Mouse (Mus musculus) thymus, postnatal 4 days (tissue): ENCODE measurements around the gene Scml4.

Source experiments
- DNase-seq: peaks from one replicate; pipeline ENCODE4 v3.0.0; 2021

Scml4 gene

GRCm38 (mm10) chr10:42860159-42860911 lies at the start of gene Scml4:
Gene Scml4 (plus strand): TSS chr10:42860370.
- DNase-seq = peak; percentile 71

GRCm38 (mm10) chr10:42825923-42826322 lies 34.2 kb upstream of the Scml4 start:
- no peak for DNase-seq

DNA sequence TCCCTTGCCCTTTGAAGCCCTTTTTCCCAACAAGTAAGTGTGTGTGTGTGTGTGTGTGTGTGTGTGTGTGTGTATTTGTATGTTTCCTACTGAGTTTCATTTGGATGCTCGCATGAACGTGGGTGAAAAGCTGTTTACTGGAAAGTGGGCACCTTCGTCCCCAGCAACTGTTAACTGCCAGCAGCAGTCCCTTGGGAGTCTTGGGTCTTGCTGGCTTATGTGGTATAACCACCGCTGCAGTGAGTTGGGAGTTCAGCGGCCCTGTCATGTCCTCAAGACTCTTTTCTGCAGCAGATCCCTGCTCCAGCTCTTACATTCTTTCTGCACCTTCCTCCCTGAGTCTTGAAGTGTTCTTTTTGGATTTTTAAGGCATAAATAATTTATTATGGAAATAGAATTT lies 33.0 kb upstream of the Scml4 start:
- DNase-seq = no peak

GRCm38 (mm10) chr10:42830007-42830406 lies 30.2 kb upstream of the Scml4 start:
- no peak for DNase-seq

- no peak for DNase-seq
Measured at GRCm38 (mm10) chr10:42830409-42830808, 29.8 kb upstream of the Scml4 start.

DNA sequence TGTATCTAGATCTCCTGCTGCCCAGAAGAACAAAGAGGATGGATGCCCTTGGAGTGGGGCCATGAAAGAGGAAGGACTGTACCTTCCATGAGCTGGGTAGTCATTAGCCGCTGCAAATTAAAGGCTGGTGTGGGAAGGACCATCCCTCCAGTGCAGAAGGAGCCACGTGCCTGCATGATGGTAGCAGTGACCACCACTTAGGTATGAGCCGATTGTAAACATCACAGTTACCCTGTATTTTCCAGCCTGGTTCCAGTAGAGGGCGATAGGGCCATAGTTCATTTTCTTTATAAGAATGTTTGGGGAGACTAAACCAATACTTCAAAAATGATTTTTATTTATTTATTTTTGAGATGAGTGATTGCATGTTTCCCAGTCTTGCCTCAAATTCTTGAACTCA lies 27.5 kb upstream of the Scml4 start:
- DNase-seq = no peak

- no peak for DNase-seq
Measured at GRCm38 (mm10) chr10:42833871-42834727, 26.1 kb upstream of the Scml4 start.

DNA sequence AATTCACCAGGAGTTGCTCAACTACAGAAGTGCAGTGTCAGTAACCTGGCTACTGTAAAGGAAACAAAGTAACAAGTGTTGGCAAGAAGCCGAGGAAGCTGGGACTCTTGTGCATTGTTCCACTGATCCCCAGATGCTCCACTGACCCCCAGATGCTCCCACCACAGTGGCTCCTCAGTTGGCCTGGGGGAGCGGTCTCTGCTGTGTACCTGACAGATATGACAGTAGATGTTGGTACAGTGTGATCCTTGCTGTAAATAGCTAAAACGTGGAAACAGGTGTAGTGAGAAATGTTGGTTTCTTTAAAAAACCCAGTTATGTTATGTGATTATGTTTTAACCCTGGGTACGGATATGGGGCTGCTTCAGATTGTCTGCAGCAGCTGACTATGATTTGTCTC lies 22.1 kb upstream of the Scml4 start:
- DNase-seq = no peak

- no peak for DNase-seq
Measured at GRCm38 (mm10) chr10:42838736-42839135, 21.4 kb upstream of the Scml4 start.

GRCm38 (mm10) chr10:42840036-42840435 lies 20.1 kb upstream of the Scml4 start:
- no peak for DNase-seq

- DNase-seq = peak; percentile 70
Measured at GRCm38 (mm10) chr10:42841531-42842195, 18.5 kb upstream of the Scml4 start.

DNA sequence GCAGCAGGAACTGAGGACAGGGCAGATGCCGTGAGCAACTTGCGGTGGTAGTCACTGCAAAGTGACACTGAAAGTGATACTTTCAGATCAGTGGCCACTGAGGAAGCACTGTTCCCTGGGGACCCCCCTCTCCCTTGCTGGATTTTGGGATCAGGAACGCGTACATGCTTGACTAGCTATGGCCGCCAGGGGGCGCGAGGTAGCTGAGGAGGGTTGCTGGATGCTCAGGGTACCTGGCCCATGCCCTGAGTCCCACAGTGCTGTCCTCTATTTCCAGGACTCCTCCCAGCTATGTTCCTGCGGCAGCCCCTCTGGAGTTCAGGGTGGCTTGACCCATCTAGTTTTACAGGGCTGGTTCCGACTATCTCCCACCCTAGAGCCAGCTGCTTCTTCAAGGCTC lies 17.8 kb upstream of the Scml4 start:
- peak; percentile 90 for DNase-seq

DNA sequence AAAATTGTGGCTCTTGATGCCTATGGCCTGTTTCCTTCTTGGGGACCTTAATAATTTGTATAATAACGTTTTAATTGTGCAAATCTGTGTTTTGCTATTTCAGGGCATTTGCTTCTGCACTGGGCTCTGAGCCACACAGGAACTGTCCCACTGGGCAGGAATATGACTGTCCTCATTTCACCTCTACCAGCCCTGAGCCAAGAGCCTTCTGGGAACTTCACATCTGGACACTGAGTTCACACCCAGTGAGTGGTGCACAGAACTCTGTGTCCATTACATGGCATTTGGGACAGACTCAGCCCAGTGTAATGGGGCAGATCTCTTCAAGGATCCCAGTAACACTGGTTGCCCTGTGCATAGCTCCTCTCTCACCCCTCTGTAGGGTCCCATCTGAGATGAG lies 16.8 kb upstream of the Scml4 start:
- DNase-seq = no peak

DNA sequence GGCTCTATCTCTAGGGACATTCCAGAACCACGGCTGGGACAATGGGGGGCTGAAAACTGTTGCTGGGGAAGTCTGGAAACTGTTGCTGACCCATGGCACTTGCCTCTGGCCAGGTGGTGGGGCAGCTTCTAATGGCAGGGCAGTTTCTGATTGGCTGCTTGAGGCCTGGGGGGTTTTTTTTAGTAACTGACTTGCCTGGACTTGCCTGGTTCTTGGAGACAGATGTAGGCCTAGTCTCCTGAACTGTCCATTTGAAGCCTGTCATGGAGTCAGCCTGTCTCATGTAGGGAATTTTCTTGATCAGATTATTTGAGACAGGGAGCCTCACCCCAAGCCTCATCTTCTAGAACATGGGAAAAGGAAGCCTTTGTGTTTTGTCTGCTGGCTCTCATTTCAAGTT lies 14.7 kb upstream of the Scml4 start:
- no peak for DNase-seq

GRCm38 (mm10) chr10:42848179-42849080 lies 11.7 kb upstream of the Scml4 start:
- peak; percentile 44 for DNase-seq

GRCm38 (mm10) chr10:42849081-42849400 lies 11.1 kb upstream of the Scml4 start:
- peak; percentile 65 for DNase-seq

GRCm38 (mm10) chr10:42854838-42855237 lies 5.3 kb upstream of the Scml4 start:
- DNase-seq = no peak

DNA sequence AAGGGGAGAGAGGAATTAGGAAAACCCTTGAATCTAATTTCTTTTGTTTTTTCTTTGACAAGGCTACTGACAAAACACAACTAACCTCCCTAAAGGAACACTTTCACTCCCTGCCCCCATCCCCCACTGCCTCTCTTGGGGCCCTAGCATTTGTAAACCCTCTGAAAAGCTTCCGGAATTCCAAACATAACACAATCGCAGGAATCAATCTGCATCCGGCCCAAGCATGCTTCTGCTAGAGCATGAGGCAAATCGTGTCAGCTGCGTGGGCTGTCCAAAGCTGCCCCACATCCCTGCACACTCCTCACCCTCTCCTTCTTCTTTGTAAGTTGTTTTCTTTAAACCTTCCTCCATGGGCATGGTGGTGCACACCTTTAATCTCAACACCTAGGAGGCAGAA lies 4.9 kb upstream of the Scml4 start:
- no peak for DNase-seq

DNA sequence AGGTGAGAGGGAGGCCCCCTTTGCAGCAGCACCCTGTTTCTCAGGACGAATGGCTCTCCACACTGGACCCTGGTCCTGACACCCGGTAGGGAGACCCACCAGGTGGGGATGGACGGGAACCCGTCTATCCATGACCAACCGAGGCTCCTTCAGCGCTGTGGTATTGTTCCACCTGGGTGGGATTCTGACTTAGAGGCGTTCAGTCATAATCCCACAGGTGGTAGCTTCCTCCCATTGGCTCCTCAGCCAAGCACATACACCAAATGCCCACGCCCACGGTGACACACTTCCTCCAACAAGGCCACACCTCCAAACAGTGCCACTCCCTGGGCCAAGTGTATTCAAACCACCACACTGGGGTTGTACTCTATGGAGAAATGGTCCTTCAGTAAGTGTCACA lies 3.6 kb upstream of the Scml4 start:
- no peak for DNase-seq

DNA sequence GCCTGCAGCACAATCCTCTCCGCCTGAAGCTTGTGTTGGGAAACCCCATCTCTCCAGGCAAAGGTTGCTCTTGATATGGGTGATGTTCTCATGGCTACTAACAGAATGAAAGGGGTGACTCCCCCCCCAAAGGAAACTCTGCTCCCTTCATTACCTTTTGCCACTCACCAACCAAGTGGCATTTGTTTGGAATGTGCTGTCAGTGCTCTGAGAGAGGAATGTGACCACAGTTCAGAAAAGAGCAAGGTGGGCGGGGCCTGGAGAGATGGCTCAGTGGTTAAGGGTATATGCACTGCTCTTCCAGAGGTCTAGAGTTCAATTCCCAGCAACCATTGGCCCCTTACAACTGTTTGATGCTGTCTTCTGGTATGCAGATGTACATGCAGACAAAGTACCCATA lies 3.1 kb upstream of the Scml4 start:
- DNase-seq = no peak

DNA sequence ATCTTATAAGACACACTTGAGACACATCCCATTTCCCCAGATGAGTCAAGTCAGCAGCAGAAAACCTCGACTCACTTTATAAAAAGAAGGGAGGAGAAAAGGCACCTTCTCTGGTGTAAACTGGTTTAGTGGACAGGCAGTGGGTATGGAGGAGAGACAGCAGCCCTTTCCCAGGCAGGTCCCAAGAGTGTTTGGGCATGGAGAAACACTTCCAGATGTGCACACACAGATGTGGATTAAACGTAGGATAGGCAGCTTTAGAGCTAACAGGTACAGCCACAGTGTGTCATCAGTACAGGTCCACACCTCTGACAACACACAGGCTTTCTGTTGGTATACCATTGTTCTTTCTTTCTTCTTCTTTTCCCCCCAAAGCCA lies 400 bp upstream of the Scml4 start:
- DNase-seq = no peak

DNA sequence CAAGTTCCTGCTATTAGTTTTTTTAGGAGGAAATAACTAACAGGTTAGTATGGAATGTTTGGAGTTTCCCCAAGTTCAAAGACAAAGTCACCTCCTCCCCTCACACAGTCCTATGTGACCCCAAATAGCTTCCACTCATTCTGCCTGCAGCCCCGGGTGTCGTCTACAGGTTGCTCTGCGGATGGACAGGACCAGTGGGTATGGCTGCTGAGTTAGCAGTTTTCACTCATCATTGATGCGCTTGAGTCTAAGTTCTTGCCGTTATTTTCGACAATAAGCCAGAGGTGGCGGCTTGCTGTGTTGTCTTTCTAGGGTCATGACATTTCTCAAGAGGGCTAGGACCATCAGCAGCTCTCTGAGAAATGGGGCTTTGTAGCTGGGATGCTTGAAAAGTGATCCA lies 1.3 kb downstream of the Scml4 start:
- peak; percentile 47 for DNase-seq
